Mouse (Mus musculus) left cerebral cortex, postnatal 14 days (tissue): ENCODE measurements around the gene Slc5a5. TPM values are rescaled to one million over a fixed set of nuclear protein-coding genes. Genes with fewer than 3 reads are reported as not detected.
A peak's percentile ranks its signal among the peaks of the same experiment; 100 is the strongest.

Experiments
- DNase-seq, 2 experiments: peaks; one replicate each; pipeline ENCODE4 v3.0.0; 2021 to 2022; ENCODE audit warnings: low spot score in 2 of 2, mixed read lengths in 1 of 2
- intact Hi-C: fragments of 180-260 bp; cut with DNase I; formaldehyde crosslinking; loops from one replicate; pipeline ENCODE4 v1.15.1; 2025
- long read RNA-seq, 2 experiments: library from polyadenylated mRNA; stranded (forward); transcript quantifications; one replicate each; pipeline ENCODE4 v2.0.0; 2021
- total RNA-seq, 2 experiments: library from RNA; stranded (reverse); gene quantifications; 2 replicates each; pipeline ENCODE4 v1.2.3; 2021

Gene Slc5a5
- 10 to 100 TPM in 1 of 2 experiments, 1 to 10 TPM in 1; 8.4 to 10.3 TPM for total RNA-seq
- long read RNA-seq, experiment 1, transcript Slc5a5-201 (15 exons, 2,928 nt): major isoform, 7 of 28 reads
- long read RNA-seq, experiment 1, partial matches to known transcripts: 19 of 28 reads
- long read RNA-seq, experiment 1, other reads (novel, unspliced or antisense): 2 of 28 reads
- long read RNA-seq, experiment 2, partial matches to known transcripts: 14 of 20 reads
- long read RNA-seq, experiment 2, other reads (novel, unspliced or antisense): 2 of 20 reads

DNA sequence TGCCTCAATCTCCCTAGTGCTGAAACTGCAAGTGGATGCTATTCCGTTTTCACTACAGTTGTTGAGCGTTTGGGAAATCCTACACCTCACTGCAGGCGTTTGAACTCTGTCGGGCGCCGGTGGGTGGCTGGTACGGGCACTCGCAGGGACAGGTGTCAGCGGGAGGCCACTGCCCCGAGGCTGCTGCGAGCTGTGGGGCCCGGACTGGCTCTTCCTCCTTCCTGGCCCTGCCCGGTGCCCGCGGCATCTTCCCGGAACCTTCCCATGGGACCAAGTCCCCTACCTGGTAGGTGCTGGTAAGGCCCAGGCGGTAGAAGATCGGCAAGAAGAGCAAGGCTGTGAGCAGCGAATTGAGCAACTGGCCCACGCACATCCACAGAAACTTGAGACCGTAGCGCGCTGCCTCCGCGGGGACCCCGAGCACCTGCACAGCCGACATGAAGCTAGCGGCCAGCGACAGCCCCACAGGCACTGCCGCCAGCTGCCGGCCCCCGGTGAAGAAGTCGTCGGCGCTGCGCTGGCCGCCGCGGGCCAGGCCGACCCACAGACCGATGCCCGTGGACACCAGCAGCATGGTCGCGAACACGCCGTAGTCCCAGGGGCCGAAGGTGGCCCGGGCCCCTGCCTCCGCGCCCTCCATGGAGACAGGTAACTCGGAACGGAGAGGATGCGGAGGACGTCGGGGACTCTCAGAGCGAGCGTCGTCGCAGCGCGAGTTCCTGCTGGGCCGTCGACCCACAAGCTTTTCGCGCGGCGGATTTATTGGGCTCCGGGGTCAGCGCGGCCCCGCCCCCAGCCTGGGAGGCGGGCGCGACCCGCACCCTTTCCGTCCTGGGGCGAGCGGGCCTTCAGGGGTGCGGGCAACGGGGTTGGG, at the start of gene Slc5a5:
Gene Slc5a5 (minus strand): TSS at position 736 of the 874 bp plus-strand sequence.
- intact Hi-C loops: loop anchor here (2.0 to 10.0 kb wide), 2 partner anchors 17 to 483 kb away; partner anchors contain the start of gene Ocel1
- no peak for DNase-seq

DNA sequence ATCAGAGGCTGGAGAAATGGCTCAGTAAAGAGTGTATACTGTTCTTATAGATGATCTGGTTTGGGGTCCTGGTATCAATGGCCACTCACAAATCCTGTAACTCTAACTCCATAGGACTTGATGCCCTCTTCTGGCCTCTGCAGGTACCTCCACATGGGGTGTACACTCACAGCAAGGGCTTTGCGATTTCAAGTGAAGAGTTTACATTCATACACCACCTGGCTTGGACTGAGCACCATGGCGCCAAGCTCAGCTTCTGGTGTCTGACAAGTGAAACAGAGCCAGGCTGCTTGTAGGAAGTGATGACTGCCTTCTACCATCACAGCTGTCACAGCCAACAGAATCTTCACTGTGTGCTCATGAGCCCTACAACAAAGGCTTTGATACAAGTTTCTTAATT, 48.9 kb upstream of the Slc5a5 start:
- intact Hi-C loops: no loop called here
- peak in 1 of 2 experiments; percentile 15 for DNase-seq

DNA sequence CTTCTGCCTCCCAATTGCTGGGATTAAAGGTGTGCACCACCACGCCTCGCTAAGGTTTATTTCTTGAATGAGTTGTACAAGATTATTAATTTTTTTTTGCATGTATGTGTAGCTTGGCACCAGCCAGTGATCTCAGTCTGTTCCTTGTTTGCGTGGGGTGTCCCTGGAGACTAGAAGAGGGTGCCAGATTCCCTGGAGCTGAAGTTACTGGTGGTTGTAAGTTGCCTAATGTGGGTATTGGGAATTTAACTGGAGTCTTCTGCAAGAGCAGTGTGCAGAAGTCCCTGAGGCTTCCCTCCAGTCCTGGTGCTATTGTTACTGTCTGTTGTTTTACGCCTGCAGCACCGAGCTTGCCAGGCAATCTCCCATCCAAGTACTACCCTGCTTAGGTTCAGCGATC, 44.6 kb upstream of the Slc5a5 start:
- intact Hi-C loops: no loop called here
- DNase-seq: no peak

DNA sequence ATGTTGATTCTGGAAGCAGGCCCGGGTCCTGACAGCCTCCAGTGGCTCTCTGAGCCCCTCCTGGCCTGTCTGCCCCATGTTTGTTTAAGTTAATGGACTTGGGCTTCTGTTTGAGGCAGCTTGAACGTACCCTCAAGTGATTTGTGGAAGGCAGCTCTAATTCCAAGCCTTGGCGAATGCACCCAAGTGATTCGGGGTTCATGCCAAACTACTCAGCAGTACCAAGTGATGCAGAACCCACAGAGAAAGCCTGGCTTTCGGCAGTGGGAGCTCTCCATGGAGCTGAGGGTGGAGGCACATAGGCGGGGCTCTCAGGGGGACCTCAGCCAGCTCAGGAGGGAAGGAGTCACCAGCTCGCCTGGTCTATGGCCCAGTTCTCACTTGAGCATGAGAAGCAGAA, 42.2 kb upstream of the Slc5a5 start:
- DNase-seq: no peak
- intact Hi-C loops: no loop called here

DNA sequence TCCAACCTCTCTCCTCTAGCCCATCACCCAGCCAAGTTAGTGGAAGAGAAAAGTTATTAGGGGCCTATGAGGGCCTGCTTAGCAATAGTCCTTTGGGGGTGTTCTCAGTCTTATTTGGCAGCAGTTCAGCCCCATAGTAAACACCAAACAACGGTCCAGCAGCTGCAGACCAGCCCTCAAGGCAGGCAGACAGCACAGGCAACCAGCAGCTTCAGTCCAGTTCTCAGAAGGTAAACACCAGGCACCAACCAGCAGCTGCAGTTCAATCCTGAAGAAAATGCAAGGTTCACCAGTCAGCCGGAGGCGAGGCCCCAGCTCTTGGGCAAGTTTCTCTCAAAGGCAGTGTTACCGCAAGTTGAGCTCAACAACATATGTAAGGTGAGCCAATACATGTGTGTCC, 40.5 kb upstream of the Slc5a5 start:
- DNase-seq: no peak
- intact Hi-C loops: no loop called here

DNA sequence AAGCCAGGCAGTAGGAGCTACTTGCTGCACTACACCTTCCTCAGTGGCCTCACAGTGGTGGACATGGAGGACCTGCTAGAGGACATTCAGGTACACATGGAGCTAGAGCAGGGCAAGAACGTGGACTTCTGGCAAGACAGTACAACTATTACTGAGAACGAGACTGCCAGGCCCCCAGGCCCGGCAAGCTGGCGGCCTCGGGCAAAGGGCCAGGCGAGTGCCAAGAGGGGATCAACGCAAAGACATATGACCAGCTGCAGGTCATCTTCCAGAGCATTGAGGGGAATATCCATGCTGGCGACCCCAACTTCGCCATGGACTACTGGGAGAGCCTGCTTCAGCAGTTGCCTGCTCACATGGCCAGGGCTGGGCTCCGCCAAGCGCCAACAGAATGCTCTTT, 39.2 kb upstream of the Slc5a5 start:
- intact Hi-C loops: no loop called here
- no peak for DNase-seq

DNA sequence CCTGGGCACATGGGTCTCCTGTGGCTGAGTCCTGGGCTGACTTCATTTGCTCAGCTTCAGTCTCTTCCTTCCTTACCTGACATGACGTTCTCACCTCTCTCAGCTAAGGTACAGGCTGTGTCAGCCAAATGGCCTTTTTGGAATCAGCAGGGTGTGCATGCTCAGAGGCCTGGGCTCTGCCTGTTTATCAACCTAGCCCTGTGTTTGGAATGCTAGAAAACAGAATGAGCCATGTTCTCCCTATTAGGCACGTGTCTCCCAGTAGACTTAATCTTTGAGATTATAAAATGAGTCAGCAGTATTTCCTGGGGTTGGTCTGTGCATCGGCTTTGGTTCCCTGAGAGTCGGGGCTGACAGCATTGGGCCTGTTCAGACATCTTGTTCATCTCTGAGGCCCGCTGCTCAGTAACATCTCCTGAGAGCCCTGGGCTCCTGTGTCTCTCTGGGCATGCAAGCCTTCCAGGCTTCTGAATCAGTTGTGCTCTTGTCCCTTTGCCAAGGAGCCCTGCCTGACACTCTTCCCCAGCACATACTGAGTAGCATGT, 36.3 kb upstream of the Slc5a5 start:
- DNase-seq: no peak
- intact Hi-C loops: no loop called here

DNA sequence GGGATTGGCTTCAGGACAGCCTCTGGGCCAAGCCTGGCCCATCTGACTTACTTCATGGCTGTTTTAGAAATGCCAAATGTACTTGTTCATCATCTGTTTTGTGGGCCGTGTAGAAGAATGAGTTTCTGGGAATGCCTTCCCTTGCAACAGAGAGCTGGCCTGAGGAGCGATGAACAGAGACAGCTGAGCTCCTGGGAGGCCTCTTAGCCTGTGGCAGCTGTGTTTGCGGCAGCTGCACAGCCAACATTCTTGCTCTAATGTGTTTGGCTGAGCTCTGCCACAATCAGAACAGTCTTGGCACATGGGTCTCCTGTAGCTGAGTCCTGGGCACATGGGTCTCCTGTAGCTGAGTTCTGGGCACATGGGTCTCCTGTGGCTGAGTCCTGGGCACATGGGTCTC, 35.5 kb upstream of the Slc5a5 start:
- intact Hi-C loops: no loop called here
- no peak for DNase-seq

DNA sequence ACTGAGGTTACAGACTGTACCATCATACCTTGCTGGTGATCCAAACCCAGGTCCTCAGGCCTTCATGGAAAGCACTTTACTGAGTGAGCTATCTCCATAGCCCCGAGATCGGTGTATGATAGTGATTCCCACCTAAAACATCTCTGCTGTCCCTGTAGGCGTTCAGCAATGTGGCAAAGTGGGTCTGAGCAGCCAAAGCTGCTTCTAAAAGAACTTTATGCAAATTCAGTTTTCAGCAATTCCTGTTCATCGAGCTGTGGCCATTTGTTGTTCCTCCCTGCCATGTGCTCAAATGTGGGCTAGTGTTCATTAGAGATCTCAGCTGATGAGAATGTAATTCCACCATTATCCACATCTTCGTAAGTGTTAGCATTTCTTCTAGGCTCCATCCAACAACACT, 33.8 kb upstream of the Slc5a5 start:
- DNase-seq: no peak
- intact Hi-C loops: no loop called here

DNA sequence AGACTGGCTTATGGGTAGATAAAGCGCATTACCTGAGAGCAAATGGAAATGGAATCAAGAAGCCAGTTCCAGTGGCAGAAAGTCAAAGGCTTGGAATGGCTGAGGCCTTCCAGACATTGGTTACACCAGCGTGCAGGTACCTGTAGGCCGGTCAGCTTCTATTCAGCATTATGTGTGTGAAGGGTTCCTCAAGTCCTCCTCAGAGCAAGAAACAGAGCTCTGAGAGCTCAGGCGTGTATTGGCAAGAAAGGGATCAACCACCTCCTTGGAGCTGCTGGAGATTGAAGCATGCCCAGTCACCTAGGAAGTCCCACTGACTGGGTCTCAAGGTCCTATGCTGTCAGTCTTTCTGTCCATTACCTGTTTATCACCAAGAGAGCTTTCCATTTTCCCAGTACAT, 33.2 kb upstream of the Slc5a5 start:
- no peak for DNase-seq
- intact Hi-C loops: no loop called here

DNA sequence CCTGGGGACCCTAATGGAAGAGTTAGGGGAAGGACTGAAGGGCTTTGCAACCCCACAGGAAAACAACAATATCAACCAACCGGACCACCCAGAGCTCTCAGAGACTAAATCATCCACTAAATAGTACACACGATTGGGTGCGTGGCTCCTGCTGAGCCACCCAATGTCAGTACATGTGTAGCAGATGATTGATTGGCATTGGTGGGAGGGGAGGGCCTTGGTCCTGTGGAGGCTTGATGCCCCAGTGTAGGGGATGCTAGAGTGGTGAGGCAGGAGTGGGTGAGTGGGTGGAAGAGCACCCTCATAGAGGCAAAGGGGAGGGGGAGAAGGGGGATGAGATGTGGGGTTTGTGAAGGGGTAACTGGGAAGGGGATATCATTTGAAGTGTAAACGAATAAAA, 31.6 kb upstream of the Slc5a5 start:
- intact Hi-C loops: no loop called here
- DNase-seq: no peak

DNA sequence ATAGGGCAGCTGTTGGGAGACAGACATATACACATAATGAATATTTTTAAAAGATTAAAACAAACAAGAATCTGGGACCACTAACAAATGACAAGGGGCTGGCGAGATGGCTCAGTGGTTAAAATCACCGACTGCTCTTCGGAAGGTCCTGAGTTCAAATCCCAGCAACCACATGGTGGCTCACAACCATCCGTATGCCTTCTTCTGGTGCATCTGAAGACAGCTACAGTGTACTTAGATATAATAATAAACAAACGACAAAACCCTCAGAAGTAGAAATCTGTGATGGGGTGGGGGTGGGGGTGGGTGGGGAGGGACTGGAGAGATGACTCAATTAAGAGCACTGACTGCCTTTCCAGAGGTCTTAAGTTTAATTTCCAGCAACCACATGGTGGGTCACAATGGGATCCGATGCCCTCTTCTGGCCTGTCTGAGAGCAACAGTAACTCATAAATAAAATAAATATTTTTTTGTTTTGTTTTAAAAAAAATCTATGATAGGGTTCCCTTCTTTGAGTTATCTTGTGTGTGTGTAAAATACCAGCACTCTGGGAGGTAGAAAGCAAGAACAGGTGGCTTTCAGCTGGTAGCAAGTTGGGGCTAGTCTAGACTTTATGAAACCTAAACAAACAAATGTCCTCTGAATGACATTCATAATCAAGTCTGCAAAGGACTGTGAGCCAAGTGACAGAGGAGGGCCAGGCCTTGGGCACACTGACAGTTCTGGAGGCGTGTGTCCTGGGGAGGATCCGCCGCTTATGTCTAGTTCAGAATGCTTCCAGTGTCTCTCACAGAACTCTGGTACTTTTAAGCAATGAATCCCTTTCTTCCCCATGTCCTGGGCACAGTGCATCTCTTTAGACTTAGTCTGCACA, 27.7 kb upstream of the Slc5a5 start:
- intact Hi-C loops: no loop called here
- DNase-seq: no peak

DNA sequence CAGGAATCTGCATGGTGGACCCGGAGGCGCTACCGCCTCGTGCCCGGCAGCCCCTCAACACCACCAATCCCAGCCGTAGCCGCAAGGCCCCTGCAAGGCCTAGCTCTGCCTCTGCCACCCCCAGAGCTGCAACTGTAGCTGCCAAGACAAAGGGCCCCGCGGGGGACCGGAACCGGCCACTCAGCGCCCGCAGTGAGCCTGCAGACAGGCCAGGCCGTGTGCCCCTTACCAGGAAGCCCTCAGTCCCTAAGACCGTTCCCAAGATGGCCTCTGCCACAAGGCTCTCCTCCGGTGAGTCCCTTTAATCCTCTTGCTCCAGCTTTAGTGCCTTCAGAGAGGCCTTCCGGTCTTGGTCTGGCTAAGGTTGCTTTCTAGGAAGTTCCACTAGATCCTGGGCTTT, 22.1 kb upstream of the Slc5a5 start:
- intact Hi-C loops: no loop called here
- no peak for DNase-seq

DNA sequence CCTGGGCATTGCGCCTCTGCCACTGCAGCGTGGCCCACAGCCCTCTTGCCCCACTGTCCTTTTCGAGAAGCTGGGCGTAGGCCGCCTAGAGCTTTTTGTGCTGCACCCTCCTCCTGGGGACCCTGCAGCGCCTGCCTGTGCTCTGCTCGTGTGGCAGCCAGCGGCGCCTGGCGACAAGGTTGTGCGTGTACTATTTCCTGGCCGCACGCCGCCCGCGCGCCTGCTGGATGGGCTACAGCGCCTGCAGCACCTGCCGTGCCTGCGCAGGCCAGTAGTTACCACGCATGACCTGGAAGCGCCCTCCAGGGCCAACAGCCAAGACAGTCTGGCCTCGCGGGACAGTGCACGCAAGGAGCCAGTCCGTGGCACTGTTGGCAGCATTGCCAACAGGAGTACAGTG, 21.0 kb upstream of the Slc5a5 start:
- DNase-seq: no peak
- intact Hi-C loops: no loop called here

DNA sequence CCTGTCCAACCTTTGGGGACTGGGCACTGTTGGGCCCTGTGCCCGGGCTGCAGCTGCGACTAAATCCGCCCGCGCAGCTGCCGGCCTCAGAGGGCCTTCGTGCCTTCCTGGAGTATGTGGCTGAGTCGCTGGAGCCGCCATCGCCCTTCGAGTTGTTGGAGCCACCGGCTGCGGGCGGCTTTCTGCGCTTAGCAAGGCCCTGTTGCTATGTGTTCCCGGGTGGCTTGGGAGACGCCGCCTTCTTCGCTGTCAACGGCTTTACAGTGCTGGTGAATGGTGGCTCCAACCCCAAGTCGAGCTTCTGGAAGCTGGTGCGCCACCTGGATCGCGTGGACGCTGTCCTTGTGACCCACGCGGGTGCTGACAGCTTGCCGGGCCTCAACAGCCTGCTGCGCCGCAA, 20.4 kb upstream of the Slc5a5 start:
- no peak for DNase-seq
- intact Hi-C loops: no loop called here

DNA sequence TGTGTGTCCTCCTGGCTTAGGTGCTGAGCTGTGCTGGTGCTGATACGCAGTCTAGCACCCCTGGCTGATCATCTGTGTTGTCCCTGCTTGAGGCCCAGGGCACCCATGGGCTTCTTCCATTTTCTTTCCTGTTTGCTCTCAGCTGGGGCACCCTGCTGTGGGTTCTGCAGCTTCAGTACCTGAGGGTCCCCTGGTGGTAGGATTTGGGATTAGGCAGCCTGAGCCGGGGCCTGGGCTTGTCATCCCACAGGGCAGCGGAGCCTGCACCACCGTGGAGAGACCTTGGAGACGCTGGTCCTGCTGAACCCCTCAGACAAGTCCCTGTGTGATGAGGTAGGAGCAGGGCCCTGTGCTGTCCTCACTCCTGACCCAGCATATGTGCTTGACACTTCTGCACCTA, 19.0 kb upstream of the Slc5a5 start:
- no peak for DNase-seq
- intact Hi-C loops: no loop called here

DNA sequence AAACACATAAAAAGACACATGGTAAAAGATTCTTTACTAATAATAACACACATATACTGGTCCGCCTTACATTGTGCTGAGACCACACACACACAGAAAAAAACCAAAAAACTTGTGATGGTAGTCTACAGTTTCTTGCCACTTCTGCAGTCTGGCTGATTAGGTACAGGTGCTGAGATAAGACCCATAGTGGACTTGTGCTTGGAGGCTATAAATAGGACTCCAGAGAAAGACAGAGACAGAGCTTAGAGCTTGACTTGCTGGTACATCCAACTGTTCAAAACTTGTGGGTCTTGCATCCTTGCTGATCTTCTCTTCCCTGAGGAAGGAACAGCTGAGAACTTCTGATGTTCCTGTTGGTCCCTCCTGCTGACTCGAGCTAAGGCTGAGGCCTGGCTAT, 15.0 kb upstream of the Slc5a5 start:
- intact Hi-C loops: loop anchor here (5.0 to 10.0 kb wide), 2 partner anchors 367 to 555 kb away; partner anchors contain the start of genes Abhd8, Haus8, Mrpl34 and Myo9b
- no peak for DNase-seq

DNA sequence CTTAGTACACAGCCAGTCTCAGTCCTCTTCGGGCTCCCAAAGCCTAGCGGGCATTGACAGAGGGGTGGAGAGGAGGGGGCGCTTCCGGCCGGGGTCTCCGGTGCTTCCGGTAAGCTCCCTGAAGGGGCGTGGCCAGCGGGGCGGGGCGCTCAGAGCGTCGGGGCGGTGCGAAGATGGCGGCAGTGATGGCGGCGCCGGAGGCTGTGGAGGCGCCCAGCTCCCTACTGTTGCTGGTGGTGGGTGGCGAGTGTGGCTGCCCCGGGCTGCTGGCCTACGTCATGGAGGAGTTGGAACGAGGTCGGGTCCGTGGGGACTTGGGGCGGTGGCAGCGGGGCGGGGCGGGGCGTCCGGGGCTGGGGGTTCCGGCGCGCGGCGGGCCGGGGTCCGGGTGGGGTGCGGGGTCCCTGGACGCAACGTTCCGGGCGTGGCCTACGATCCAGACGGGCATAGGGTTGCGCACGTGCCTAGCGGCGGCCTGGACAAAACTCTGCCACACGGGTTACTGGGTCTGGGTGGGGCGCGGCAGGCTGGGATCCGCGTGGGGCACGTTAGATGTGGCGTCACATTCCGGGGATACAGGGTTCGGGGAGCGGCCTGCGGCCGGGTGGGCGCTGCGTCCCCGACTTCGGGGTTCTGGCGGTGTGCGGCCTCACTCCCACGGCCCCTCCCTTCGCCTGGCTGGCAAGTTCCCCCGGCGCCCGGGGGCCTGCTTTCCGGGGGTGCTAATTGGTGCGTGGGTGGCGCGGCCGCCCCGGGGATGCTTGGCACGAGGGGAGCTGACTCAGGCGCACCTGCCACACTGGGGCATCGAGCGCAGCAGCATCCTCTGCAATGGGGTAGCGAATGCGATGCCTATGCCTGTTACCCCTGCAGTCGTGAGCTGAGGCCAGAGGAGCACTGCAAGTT, 13.5 kb upstream of the Slc5a5 start, which contains the start of gene Map1s:
Gene Map1s (plus strand): TSS at position 102 of the 906 bp plus-strand sequence.
- DNase-seq: peak; percentile 78 to 85
- intact Hi-C loops: loop anchor here (5.0 to 10.0 kb wide), 2 partner anchors 369 to 556 kb away; partner anchors contain the start of genes Abhd8, Haus8, Mrpl34 and Myo9b
